Mouse (Mus musculus) heart, postnatal 0 days (tissue): ENCODE data around the gene Sgta.

Experiments used
- CTCF ChIP-seq: IDR thresholded peaks from 2 replicates; pipeline ENCODE4 v1.5.1; 2016; ENCODE audit warnings: antibody characterized with exemption, control low read depth, low read depth
- EP300 ChIP-seq: IDR thresholded peaks from 2 replicates; pipeline ENCODE4 v1.6.1; 2016; ENCODE audit warnings: antibody characterized with exemption, low read depth

DNA sequence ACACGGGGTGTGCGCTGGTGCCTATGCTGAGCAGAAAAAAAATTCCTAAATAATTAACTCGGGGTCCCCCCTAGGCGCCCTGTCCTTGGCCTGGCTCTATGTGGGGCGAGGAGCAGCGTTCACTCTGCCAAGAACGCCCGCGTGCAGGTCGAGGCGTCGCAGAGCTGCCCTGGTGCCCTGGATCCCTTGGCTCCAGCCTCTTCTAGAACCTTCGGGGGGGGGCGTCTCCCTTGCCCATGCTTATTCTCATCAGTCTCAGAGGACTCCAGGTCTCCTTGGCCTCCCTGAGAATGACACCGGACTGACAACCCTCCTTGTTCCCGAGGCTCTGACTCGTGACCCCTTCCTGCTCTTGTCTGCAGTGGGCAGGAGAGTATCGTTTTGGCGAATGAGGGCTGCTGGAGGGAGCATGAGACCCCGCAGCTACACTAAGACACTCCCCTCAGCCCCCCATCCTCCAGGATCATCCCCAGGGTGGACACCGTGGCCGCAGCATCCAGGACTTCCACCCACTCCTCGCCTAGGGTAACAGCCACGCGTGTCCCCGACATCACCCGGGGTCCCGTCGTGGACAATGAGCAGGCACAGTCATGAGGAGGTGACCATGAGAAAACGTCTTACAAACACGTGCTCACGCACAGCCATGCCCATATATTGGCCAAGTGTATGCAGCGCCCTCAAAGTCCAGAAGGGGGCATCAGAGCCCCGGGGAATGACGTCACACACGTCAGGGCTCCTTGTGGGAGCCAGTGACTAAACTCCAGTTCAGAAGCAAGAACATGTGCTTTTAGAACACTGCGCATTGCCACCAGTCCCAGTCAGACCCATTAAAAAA is 60.4 kb downstream of the Sgta start:
- TF ChIP-seq CTCF, result peak; percentile 82
- no peak for TF ChIP-seq EP300
